Mouse (Mus musculus): Measurements from ENCODE around the gene Rnf166.

Gene Rnf166

GRCm38 (mm10) chr8:122467816-122468215 is 8.0 kb downstream of the Rnf166 start:
- DNase-seq = no peak

GRCm38 (mm10) chr8:122464985-122465384 is 10.9 kb downstream of the Rnf166 start:
- no peak for DNase-seq

GRCm38 (mm10) chr8:122463651-122464640 is 11.9 kb downstream of the Rnf166 start:
- peak; percentile 32 for DNase-seq

GRCm38 (mm10) chr8:122462510-122462909 is 13.4 kb downstream of the Rnf166 start:
- DNase-seq = no peak

- no peak for DNase-seq
Measured at GRCm38 (mm10) chr8:122461473-122462148, 14.3 kb downstream of the Rnf166 start.

GRCm38 (mm10) chr8:122460524-122461472 is 15.1 kb downstream of the Rnf166 start, which contains the start of gene Snai3:
TSS of gene Snai3 (minus strand) at chr8:122460733.
- peak; percentile 68 for DNase-seq

DNA sequence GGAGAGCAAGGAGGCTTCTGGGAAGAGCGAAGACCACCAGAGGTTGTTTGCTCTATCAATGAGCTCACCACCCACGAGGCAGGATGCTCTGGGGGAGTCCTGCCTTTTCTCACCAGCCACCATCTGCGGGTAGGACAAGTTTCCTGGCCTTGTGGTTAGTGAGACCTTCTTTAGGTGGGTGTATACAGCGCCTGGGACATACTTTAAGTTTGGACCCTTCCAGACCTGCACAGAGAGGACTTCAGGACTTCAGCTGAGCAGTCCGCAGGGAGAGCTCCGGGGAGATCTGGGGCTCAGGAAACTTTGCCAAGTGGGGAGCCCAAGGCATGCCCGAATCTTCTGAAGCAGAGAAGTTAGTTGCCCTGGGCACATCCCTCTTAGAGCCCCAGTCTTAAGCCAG is 15.9 kb downstream of the Rnf166 start:
- DNase-seq = no peak

- peak; percentile 37 for DNase-seq
Measured at GRCm38 (mm10) chr8:122459218-122459900, 16.5 kb downstream of the Rnf166 start.

DNA sequence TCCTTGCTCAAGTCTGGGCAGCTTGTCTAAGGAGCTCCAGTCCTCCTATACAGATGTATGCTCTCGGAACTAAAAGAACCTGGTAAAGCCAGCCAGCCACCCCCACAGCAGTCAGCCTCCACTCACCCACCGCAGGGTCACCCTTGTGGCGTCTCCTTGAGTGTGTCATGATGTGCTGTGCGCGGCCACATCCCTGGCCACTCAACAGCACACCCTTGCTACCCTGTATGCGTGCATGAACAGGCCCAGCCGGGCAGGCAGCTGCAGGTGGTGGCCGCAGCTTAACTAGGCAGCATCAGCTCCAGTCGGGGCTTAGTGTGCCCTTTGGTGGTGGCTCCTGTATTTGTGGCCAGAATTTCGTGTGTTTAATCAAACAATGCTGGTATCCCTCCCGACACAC is 18.7 kb downstream of the Rnf166 start:
- no peak for DNase-seq

- DNase-seq = no peak
Measured at GRCm38 (mm10) chr8:122454409-122454808, 21.5 kb downstream of the Rnf166 start.

DNA sequence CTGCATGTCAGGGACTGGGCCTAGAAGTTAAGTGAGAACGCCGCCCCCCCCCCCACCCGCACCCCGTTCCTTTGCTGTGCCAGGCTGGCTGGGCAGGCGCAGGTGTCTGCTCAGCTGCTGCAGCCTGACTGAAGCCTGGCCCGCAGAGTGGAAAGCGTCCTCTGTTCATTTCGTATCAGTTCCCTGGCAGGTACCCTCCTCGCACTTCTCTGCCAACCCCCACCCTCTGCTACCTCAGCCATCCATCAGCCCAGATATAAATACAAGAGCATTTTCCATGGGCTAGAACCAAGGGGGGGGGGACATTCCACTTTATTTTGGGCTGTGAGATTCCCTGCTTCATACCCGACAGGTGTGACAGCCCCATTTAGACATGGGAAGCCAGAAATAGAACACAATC is 23.7 kb downstream of the Rnf166 start:
- no peak for DNase-seq

DNA sequence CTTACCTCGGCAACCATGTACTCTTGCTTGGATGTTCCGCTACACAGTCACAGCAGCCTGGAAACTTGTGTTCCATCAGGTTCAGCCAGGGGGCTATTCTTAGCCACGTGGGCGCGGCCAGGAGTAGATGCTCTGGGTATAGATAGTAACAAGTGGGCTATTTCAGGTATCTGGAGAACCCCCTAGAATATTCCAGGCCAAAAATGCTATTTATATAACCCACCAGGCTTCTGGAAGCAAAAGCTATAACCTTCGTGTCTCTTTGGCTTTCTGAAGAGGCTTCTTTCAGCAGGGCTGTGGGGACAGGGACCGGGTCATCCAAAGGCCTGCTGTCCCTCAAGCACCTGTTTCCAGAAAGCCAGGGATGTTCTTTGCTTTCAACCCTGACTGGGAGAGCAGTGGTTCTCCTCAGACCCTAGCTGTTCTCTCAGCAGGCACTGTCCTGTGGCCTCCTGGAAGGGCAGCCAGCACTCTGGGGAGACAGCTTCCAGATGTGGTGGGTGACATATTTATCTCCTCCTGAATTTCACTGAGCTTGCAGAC is 24.6 kb downstream of the Rnf166 start:
- DNase-seq = no peak

GRCm38 (mm10) chr8:122445203-122445602 is 30.7 kb downstream of the Rnf166 start:
- DNase-seq = no peak

- peak; percentile 94 for DNase-seq
Measured at GRCm38 (mm10) chr8:122444058-122444748, 31.7 kb downstream of the Rnf166 start.

GRCm38 (mm10) chr8:122443262-122444006 is 32.4 kb downstream of the Rnf166 start, which contains the start of gene Mvd:
TSS of gene Mvd (minus strand) at chr8:122443422.
- DNase-seq = peak; percentile 98

DNA sequence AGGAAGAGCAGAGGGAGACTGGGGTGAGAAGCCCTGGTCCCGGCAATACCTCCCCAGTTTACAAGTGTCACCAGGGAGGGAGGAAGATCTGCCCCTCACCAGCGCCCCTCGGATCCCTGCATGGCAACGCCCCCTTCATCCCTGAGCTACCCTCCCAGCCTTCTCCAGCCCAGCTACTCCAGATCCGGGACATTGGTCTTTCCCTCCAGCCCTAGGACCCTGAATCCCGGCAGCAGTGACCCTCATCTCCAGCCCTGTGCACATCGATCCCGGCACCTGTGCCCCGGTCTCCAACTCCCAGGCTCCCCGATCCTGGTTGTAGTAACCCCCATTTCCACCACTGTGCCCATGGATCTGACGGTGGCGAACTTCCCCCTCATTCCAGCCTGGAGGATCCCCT is 33.1 kb downstream of the Rnf166 start:
- DNase-seq = no peak

DNA sequence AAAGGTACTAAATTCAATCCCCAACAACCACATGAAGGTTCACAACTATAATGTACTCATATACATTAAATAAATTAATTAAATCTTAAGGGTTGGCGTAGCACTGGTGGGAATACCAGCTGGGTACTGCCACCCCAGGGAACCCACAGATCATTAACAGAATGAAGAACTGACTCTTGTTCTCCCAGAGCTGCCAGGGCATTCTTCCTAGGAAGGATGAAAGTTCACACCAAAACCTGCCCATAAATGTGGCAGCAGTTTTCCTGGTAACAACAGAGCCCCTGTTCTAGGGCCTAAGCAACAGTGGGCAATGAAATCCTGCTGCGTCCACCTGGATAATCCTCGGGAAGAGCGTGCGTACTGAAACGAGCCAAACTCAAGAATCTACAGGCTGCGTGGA is 33.5 kb downstream of the Rnf166 start:
- no peak for DNase-seq

- no peak for DNase-seq
Measured at GRCm38 (mm10) chr8:122441326-122441725, 34.5 kb downstream of the Rnf166 start.

- DNase-seq = no peak
Measured at GRCm38 (mm10) chr8:122439336-122439735, 36.5 kb downstream of the Rnf166 start.

DNA sequence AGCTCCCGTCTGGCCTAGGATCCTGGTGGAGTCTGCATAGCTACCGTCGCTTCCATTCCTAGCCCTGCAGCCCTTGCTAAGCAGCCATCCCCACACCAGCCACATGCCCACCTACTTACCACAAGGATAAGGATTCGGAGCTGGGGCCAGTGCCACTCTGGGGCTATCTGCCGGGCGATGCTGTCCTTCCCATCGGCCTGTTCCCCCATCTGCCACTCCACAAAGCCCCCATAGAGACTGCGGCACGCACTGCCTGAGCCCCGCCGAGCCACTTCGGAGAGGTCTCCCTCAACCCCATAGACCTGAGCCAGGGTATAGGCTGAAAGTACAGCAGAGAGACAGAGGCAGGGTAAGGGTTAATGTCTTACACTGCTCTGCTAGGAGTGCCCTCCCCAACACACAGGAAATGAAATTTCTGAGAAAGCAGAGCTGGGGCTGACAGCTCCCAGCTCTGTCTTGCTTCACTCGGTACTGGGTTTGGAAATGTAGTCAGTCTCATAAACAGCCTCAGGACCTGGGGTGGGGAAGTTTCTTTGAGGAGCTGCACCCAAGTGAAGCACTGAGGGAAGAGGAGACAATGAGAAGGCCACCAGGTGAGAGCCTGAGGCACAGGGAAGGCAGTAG is 38.0 kb downstream of the Rnf166 start:
- DNase-seq = peak; percentile 21

All from lung, postnatal 14 days (tissue).